Mouse (Mus musculus) hindbrain, embryonic 14.5 days (tissue): ENCODE measurements at regions not wholly inside any gene's neighbourhood (a gene's known extent, or its start where the extent isn't known, plus 50 kb on each side); places are given as distances from the start of the nearest gene placed in this dataset.
A peak's percentile ranks its signal among the peaks of the same experiment; 100 is the strongest.

Source experiments
- ATAC-seq: fragments of 200-750 bp; cut with Nextera tagmentation; 2 replicates; pipeline ENCODE4 v1.8.0; 2017; ENCODE audit warnings: moderate number of reproducible peaks, mild to moderate bottlenecking, moderate TSS enrichment, moderate library complexity; ENCODE audit not compliant: low FRiP score
- DNase-seq: peaks from one replicate; pipeline ENCODE4 v3.0.0-alpha.2; 2015; ENCODE audit warnings: low spot score
- H3K27ac ChIP-seq: fragments of 300-500 bp; sonication (generic); 2 replicates; pipeline ENCODE4 v1.5.1; 2014; ENCODE audit warnings: mild to moderate bottlenecking, moderate library complexity
- H3K27me3 ChIP-seq: fragments of 300-500 bp; sonication (generic); 2 replicates; pipeline ENCODE4 v1.6.1; 2014; ENCODE audit warnings: mild to moderate bottlenecking, low read length, mixed read lengths; ENCODE audit not compliant: control insufficient read depth, insufficient read depth
- H3K36me3 ChIP-seq: fragments of 300-500 bp; sonication (generic); replicated peaks from 2 replicates; pipeline ENCODE4 v1.6.1; 2014; ENCODE audit not compliant: control insufficient read depth, insufficient read depth
- H3K4me1 ChIP-seq: fragments of 300-500 bp; sonication (generic); replicated peaks from 2 replicates; pipeline ENCODE4 v1.6.1; 2014; ENCODE audit warnings: antibody characterized with exemption, low read length, mixed read lengths; ENCODE audit not compliant: control insufficient read depth, insufficient read depth
- H3K4me2 ChIP-seq: fragments of 300-500 bp; sonication (generic); replicated peaks from 2 replicates; pipeline ENCODE4 v1.6.1; 2014; ENCODE audit warnings: mild to moderate bottlenecking, moderate library complexity
- H3K4me3 ChIP-seq: fragments of 300-500 bp; sonication (generic); replicated peaks from 2 replicates; pipeline ENCODE4 v1.5.1; 2014; ENCODE audit warnings: mild to moderate bottlenecking, low read length
- H3K9ac ChIP-seq: fragments of 300-500 bp; sonication (generic); 2 replicates; pipeline ENCODE4 v1.6.1; 2014
- H3K9me3 ChIP-seq: fragments of 300-500 bp; sonication (generic); 2 replicates; pipeline ENCODE4 v1.6.1; 2016; ENCODE audit warnings: low read length; ENCODE audit not compliant: control insufficient read depth
- WGBS: fragments of 180-500 bp; shearing (Covaris S2); extraction: QIAGEN DNeasy Blood & Tissue Kit; methylation state at CpG from one replicate; pipeline ENCODE4 v1.1.7; 2014; 5-methylcytosine and 5-hydroxymethylcytosine counted together

GRCm38 (mm10) chr5:73851501-73851900 is 200.3 kb downstream of the Spata18 start:
- Histone ChIP-seq H3K9ac (no peak overlapping the region), H3K27me3 (0 out of 2 replicates have a peak, but pooled peaks cover 4% of the 10 kb centered on the region), H3K4me1 (0 out of 2 replicates have a peak, but pooled peaks cover 4% of the 10 kb centered on the region), H3K4me3 (no peak overlapping the region), H3K9me3 (no peaks in the 10 kb centered on the region), H3K4me2 (no peak overlapping the region), H3K27ac (no peak overlapping the region), H3K36me3 (no peaks in the 10 kb centered on the region)
- WGBS: 60% methylated on average over 2 of the region's 2 CpGs
- ATAC-seq (no peak), DNase-seq (no peak)

DNA sequence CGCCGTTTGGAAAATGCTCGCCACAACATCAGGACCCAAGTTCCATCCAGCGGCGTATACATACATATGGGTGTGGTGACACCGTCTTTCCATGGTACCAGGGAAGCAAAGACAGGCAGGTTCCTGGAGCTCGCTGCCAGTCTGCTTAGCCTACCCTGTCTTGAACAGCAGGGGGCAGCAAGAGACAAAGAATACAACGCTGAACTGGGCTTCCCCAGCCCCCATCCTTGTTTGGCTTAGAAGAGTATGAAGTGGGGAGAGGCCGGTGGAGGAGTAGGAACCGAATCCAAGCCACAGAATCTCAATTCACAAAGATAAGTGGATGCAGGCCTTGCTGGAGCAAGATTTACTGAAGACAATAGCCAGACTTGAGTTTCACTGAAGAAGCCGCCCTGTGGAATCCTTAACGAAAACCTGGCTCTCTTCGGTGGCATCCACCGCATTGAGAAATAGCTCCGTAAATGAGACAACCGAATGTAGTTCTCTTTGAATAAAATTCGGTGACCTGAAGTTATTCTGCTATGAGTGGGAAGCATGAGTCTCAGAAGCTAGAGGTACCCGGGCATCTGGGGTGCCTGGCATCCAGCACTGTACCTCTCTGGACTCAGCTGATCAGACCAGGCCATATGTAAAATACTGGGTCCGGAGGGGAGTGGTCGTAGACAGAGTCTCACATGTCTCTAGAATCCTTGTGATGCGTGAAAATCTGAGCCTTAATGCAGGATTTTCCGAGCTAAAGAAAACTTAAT is 203.0 kb downstream of the Spata18 start:
- no peak overlapping the region for H3K27ac ChIP-seq
- H3K9me3 ChIP-seq: no peaks in the 10 kb centered on the region
- H3K4me1 ChIP-seq: 0 out of 2 replicates have a peak, but pooled peaks cover 4% of the 10 kb centered on the region
- H3K9ac ChIP-seq: peak overlapping the region; percentile 41
- 0 out of 2 replicates have a peak, but pooled peaks cover 4% of the 10 kb centered on the region for H3K27me3 ChIP-seq
- ATAC-seq: peak; percentile 93
- peak overlapping the region; percentile 34 for H3K4me2 ChIP-seq
- 49% methylated on average over 22 of the region's 22 CpGs for WGBS
- H3K36me3 ChIP-seq: no peaks in the 10 kb centered on the region
- DNase-seq: peak; percentile 93
- no peak overlapping the region for H3K4me3 ChIP-seq

DNA sequence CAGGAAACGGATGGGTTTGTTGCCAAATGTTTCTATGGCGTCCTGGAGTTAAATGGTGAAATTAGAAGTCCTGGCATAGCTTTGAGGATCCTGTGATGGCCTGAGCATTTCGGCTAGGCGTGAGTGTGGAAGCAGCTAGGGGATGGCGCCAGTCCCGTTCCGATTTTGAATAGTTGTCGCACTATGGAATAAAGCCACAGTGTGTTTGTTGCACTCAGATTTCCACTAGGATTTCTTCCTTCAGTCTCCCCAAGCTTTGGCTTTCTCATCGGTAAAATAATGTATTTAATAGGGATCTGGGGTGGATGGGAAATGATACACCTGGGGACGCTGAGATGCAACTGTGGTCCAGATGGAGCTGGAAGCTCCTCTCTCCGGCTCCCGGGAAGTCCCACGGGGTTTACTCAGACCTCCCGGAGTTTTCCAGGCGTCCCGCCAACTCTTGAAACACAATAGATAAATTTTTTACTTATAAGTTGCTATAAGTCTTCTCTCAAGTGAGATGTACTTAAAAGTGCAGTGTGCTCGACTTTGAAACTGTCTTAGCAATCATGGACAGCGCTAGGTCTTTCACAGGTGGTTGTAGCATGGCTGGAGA is 203.7 kb downstream of the Spata18 start:
- no peak overlapping the region for H3K27ac ChIP-seq
- 84% methylated on average over 18 of the region's 18 CpGs for WGBS
- DNase-seq: no peak

GRCm38 (mm10) chr5:73859320-73859719 is 208.1 kb downstream of the Spata18 start:
- H3K4me1 ChIP-seq: 0 out of 2 replicates have a peak, but pooled peaks cover 2% of the 10 kb centered on the region
- 94% methylated on average over 1 of the region's 1 CpGs for WGBS
- no peaks in the 10 kb centered on the region for H3K27me3 ChIP-seq
- DNase-seq (no peak), ATAC-seq (no peak)
- H3K9ac ChIP-seq: no peak overlapping the region
- H3K4me3 ChIP-seq: no peak overlapping the region
- H3K9me3 ChIP-seq: no peaks in the 10 kb centered on the region
- no peak overlapping the region for H3K27ac ChIP-seq
- H3K36me3 ChIP-seq: no peaks in the 10 kb centered on the region
- no peak overlapping the region for H3K4me2 ChIP-seq

More for the DNA sequence above, 203.7 kb downstream of the Spata18 start:
- Histone ChIP-seq H3K4me1 (0 out of 2 replicates have a peak, but pooled peaks cover 4% of the 10 kb centered on the region), H3K4me3 (no peak overlapping the region), H3K4me2 (no peak overlapping the region), H3K36me3 (no peaks in the 10 kb centered on the region), H3K27me3 (0 out of 2 replicates have a peak, but pooled peaks cover 4% of the 10 kb centered on the region), H3K9ac (no peak overlapping the region), H3K9me3 (no peaks in the 10 kb centered on the region)
- no peak for ATAC-seq

GRCm38 (mm10) chr5:73864138-73864761 is 204.0 kb downstream of the Usp46 start:
- no peak overlapping the region for H3K4me3 ChIP-seq
- DNase-seq: peak; percentile 80
- no peaks in the 10 kb centered on the region for H3K36me3 ChIP-seq
- no peak overlapping the region for H3K4me2 ChIP-seq
- ATAC-seq: no peak
- H3K9me3 ChIP-seq: no peaks in the 10 kb centered on the region
- no peaks in the 10 kb centered on the region for H3K4me1 ChIP-seq
- 78% methylated on average over 9 of the region's 9 CpGs for WGBS
- no peak overlapping the region for H3K27ac ChIP-seq
- no peak overlapping the region for H3K9ac ChIP-seq
- H3K27me3 ChIP-seq: no peaks in the 10 kb centered on the region

DNA sequence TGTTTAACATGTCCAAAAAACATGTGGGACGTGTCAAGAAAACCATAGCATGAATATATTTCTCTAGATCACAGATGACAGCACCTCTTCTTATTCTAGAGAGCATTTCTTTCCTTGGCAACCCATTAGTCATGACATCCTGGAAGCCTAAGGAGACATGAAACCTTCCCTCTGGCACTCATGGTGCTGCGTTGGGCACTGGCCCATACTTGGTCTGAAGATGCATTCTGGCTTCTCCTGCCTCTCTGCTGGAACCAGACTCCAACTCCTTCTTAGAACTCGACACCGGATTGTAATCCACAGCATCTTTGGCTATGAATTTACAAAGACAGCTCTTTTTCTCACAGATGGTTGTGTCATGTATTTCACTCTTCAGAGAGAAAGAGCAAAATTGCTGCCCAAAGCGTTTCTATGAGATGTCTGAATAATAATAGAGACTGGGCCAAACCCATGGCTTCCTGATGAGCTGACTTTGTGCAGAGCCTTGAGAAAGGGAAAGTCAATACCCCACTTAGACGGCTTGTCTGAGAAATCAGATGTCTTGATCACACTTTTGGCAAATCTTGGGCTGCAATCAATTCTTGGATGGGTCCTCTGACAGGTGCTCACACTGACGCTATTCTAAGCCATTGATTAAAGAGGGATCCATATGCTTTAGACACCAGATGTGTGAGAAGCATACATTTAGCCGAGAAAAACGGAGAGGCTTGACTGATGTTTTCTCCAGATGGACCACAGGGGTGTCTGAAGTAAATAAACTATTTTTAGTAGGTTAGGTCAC is 195.4 kb downstream of the Usp46 start:
- ATAC-seq (no peak), DNase-seq (no peak)
- Histone ChIP-seq H3K4me3 (no peak overlapping the region), H3K9me3 (no peaks in the 10 kb centered on the region), H3K4me1 (no peaks in the 10 kb centered on the region), H3K9ac (no peak overlapping the region), H3K4me2 (no peak overlapping the region), H3K36me3 (no peaks in the 10 kb centered on the region), H3K27me3 (no peaks in the 10 kb centered on the region), H3K27ac (no peak overlapping the region)
- WGBS: 77% methylated on average over 9 of the region's 9 CpGs

- no peak overlapping the region for H3K27ac ChIP-seq
- no peak for ATAC-seq
- no peak overlapping the region for H3K4me3 ChIP-seq
- H3K27me3 ChIP-seq: no peaks in the 10 kb centered on the region
- H3K36me3 ChIP-seq: no peaks in the 10 kb centered on the region
- no peak overlapping the region for H3K4me2 ChIP-seq
- no peak for DNase-seq
- no peak overlapping the region for H3K9ac ChIP-seq
- no peaks in the 10 kb centered on the region for H3K4me1 ChIP-seq
- H3K9me3 ChIP-seq: no peaks in the 10 kb centered on the region
- 93% methylated on average over 1 of the region's 1 CpGs for WGBS
These were observed 193.5 kb downstream of the Usp46 start for GRCm38 (mm10) chr5:73874770-73875169.

GRCm38 (mm10) chr5:73875847-73876246 is 192.4 kb downstream of the Usp46 start:
- no peaks in the 10 kb centered on the region for H3K27me3 ChIP-seq
- WGBS: 56% methylated on average over 3 of the region's 3 CpGs
- no peak for ATAC-seq
- no peak overlapping the region for H3K27ac ChIP-seq
- no peak overlapping the region for H3K9ac ChIP-seq
- H3K9me3 ChIP-seq: no peaks in the 10 kb centered on the region
- no peaks in the 10 kb centered on the region for H3K4me1 ChIP-seq
- no peak overlapping the region for H3K4me2 ChIP-seq
- DNase-seq: no peak
- no peaks in the 10 kb centered on the region for H3K36me3 ChIP-seq
- no peak overlapping the region for H3K4me3 ChIP-seq

DNA sequence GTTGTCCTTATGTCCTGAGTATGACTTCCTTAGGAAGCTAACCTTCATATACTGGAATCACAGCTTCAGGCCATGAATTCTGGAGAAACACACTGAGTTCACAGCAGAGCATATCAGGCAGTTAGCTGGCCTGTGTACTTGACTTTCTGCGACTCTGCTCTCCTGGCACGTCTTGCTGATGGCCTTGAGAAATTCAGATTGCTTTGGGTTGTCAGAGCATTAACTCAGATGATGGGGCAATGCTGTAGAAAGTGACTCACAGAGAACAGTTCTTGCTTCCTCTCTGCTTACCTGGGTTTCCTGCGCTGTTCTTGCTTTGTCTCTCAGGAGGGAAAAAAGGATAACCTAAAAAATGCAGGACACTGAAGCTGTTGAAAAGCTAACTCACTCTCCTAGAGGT is 187.3 kb downstream of the Usp46 start:
- no peaks in the 10 kb centered on the region for H3K27me3 ChIP-seq
- H3K9me3 ChIP-seq: no peaks in the 10 kb centered on the region
- H3K4me1 ChIP-seq: no peaks in the 10 kb centered on the region
- no peak for ATAC-seq
- no peak overlapping the region for H3K4me3 ChIP-seq
- H3K9ac ChIP-seq: no peak overlapping the region
- no peak overlapping the region for H3K27ac ChIP-seq
- H3K36me3 ChIP-seq: no peaks in the 10 kb centered on the region
- 88% methylated on average over 3 of the region's 3 CpGs for WGBS
- no peak for DNase-seq
- no peak overlapping the region for H3K4me2 ChIP-seq
